Mouse (Mus musculus) lung, postnatal 0 days (tissue): Measurements from ENCODE around the gene Adcy5.

Experiments used
- CTCF ChIP-seq: IDR thresholded peaks from 2 replicates; pipeline ENCODE4 v1.5.1; 2016; ENCODE audit warnings: antibody characterized with exemption, mild to moderate bottlenecking
- EP300 ChIP-seq: IDR thresholded peaks from 2 replicates; pipeline ENCODE4 v1.6.1; 2016; ENCODE audit warnings: antibody characterized with exemption, mild to moderate bottlenecking, control low read depth

DNA sequence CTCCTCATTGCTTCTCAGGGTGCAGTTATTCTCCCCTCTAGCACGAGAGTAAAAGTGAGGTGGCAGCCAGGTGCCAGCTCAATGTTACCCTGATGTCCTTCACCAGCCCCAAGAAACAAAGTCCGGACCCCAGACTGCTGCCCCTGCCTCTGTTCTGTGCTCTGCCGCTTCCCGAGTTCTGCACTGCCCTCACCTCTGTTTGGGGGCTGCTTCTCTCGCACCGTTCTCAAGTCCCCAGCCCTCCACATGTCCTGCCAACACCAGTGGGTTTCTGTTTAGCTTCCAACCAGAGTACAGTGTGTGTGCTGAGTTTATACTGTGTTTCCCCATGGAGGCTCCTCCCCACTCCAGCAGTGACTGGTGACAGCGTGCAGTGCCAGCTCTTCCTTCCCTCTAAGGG is 150.5 kb downstream of the Adcy5 start:
- TF ChIP-seq CTCF (no peak), EP300 (no peak)
